Mouse (Mus musculus): ENCODE results near the gene Pard3. TPM values are rescaled to one million over a fixed set of nuclear protein-coding genes. Genes with fewer than 3 reads are reported as not detected.

The Pard3 gene
- polyA plus RNA-seq, 1 experiment, result 10.4 TPM

DNA sequence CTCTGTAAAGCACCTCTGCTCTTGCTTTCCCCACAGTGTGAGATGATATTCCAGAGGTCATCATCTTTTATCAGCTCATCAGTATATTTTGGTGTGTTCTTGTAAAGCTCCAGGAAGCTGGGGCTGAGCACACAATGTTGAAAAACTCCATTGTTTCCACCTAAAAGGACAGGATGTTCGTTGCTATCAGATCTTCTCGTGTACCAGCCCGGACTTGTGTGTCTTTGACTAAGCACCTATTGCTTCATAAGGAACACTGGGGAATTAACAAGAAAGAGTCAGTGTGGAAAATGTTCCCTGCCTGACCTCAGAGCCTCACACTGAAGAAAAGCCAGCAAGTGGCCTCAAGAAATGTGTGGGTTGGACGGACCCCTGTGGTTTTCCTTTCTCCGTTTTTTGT lies 39.6 kb downstream of the Pard3 start:
- Histone ChIP-seq H3K4me3 (ENCODE audit: control insufficient read depth, insufficient read depth, low read length) (no peak overlapping the region), H3K36me3 (ENCODE audit: control insufficient read depth, insufficient read depth, low read length) (no peaks in the 10 kb centered on the region), H3K4me1 (replicated peaks; ENCODE audit: control insufficient read depth, insufficient read depth, low read length) (no peaks in the 10 kb centered on the region), H3K27me3 (ENCODE audit: control insufficient read depth, insufficient read depth, low read length) (no peaks in the 10 kb centered on the region), H3K27ac (ENCODE audit: control insufficient read depth, insufficient read depth, low read length) (no peak overlapping the region)
- TF ChIP-seq CTCF (IDR thresholded peaks at IDR 0.05; ENCODE audit: borderline replicate concordance, control insufficient read depth, extremely low read depth, insufficient read depth, low read length, poor library complexity) (no peak), POLR2A (IDR thresholded peaks at IDR 0.05; ENCODE audit: control insufficient read depth, extremely low read depth, insufficient read depth, low read length, poor library complexity) (no peak)
- no peak for DNase-seq
- WGBS, result 19% methylated on average over 5 of the region's 5 CpGs

- DNase-seq, result no peak
- no peak overlapping the region for H3K27ac ChIP-seq (ENCODE audit: control insufficient read depth, insufficient read depth, low read length)
Measured at GRCm38 (mm10) chr8:127104616-127105015, 40.9 kb downstream of the Pard3 start.

GRCm38 (mm10) chr8:127107928-127108327 lies 44.2 kb downstream of the Pard3 start:
- no peak for TF ChIP-seq CTCF (IDR thresholded peaks at IDR 0.05; ENCODE audit: borderline replicate concordance, control insufficient read depth, extremely low read depth, insufficient read depth, low read length, poor library complexity)
- no peak for TF ChIP-seq POLR2A (IDR thresholded peaks at IDR 0.05; ENCODE audit: control insufficient read depth, extremely low read depth, insufficient read depth, low read length, poor library complexity)
- no peak overlapping the region for H3K27ac ChIP-seq (ENCODE audit: control insufficient read depth, insufficient read depth, low read length)
- H3K4me3 ChIP-seq (ENCODE audit: control insufficient read depth, insufficient read depth, low read length), result no peak overlapping the region
- WGBS, result 61% methylated on average over 3 of the region's 3 CpGs
- no peaks in the 10 kb centered on the region for H3K36me3 ChIP-seq (ENCODE audit: control insufficient read depth, insufficient read depth, low read length)
- DNase-seq, result no peak
- no peaks in the 10 kb centered on the region for H3K4me1 ChIP-seq (replicated peaks; ENCODE audit: control insufficient read depth, insufficient read depth, low read length)
- H3K27me3 ChIP-seq (ENCODE audit: control insufficient read depth, insufficient read depth, low read length), result no peaks in the 10 kb centered on the region

More at GRCm38 (mm10) chr8:127104616-127105015, 40.9 kb downstream of the Pard3 start:
- H3K27me3 ChIP-seq (ENCODE audit: control insufficient read depth, insufficient read depth, low read length), result no peaks in the 10 kb centered on the region
- H3K36me3 ChIP-seq (ENCODE audit: control insufficient read depth, insufficient read depth, low read length), result no peaks in the 10 kb centered on the region
- no peaks in the 10 kb centered on the region for H3K4me1 ChIP-seq (replicated peaks; ENCODE audit: control insufficient read depth, insufficient read depth, low read length)
- H3K4me3 ChIP-seq (ENCODE audit: control insufficient read depth, insufficient read depth, low read length), result no peak overlapping the region
- 80% methylated on average over 2 of the region's 2 CpGs for WGBS
- TF ChIP-seq CTCF (IDR thresholded peaks at IDR 0.05; ENCODE audit: borderline replicate concordance, control insufficient read depth, extremely low read depth, insufficient read depth, low read length, poor library complexity), result no peak
- TF ChIP-seq POLR2A (IDR thresholded peaks at IDR 0.05; ENCODE audit: control insufficient read depth, extremely low read depth, insufficient read depth, low read length, poor library complexity), result no peak

- TF ChIP-seq POLR2A (IDR thresholded peaks at IDR 0.05; ENCODE audit: control insufficient read depth, extremely low read depth, insufficient read depth, low read length, poor library complexity) (no peak), CTCF (IDR thresholded peaks at IDR 0.05; ENCODE audit: borderline replicate concordance, control insufficient read depth, extremely low read depth, insufficient read depth, low read length, poor library complexity) (no peak)
- 93% methylated on average over 5 of the region's 5 CpGs for WGBS
- no peaks in the 10 kb centered on the region for H3K4me1 ChIP-seq (replicated peaks; ENCODE audit: control insufficient read depth, insufficient read depth, low read length)
- no peak overlapping the region for H3K4me3 ChIP-seq (ENCODE audit: control insufficient read depth, insufficient read depth, low read length)
- no peaks in the 10 kb centered on the region for H3K36me3 ChIP-seq (ENCODE audit: control insufficient read depth, insufficient read depth, low read length)
- DNase-seq, result no peak
- no peaks in the 10 kb centered on the region for H3K27me3 ChIP-seq (ENCODE audit: control insufficient read depth, insufficient read depth, low read length)
- H3K27ac ChIP-seq (ENCODE audit: control insufficient read depth, insufficient read depth, low read length), result no peak overlapping the region
Measured at GRCm38 (mm10) chr8:127113209-127113608, 49.5 kb downstream of the Pard3 start.

DNA sequence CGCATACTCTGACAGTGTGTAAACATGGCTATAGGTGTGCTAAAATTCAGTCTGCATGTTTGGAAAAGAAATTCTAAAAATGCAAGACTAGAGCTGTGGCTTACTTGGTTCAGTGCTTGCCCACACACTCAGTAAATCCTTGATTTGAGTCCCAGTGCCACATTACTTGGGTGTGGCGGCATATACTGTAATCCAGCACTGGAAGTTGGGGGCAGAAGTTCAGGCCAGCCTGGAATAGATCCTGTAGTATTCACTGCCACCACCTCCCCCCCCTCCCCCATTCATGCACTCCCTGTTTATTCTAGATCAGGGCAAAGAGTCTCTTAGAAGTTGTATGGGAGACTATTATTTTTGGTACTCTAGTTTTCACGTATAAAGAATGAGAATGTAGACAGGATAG lies 52.1 kb downstream of the Pard3 start:
- DNase-seq, result no peak
- Histone ChIP-seq H3K4me1 (replicated peaks; ENCODE audit: control insufficient read depth, insufficient read depth, low read length) (no peaks in the 10 kb centered on the region), H3K27ac (ENCODE audit: control insufficient read depth, insufficient read depth, low read length) (no peak overlapping the region), H3K27me3 (ENCODE audit: control insufficient read depth, insufficient read depth, low read length) (no peaks in the 10 kb centered on the region), H3K4me3 (ENCODE audit: control insufficient read depth, insufficient read depth, low read length) (no peak overlapping the region), H3K36me3 (ENCODE audit: control insufficient read depth, insufficient read depth, low read length) (no peaks in the 10 kb centered on the region)
- no peak for TF ChIP-seq CTCF (IDR thresholded peaks at IDR 0.05; ENCODE audit: borderline replicate concordance, control insufficient read depth, extremely low read depth, insufficient read depth, low read length, poor library complexity)
- TF ChIP-seq POLR2A (IDR thresholded peaks at IDR 0.05; ENCODE audit: control insufficient read depth, extremely low read depth, insufficient read depth, low read length, poor library complexity), result no peak
- 94% methylated on average over 3 of the region's 3 CpGs for WGBS

DNA sequence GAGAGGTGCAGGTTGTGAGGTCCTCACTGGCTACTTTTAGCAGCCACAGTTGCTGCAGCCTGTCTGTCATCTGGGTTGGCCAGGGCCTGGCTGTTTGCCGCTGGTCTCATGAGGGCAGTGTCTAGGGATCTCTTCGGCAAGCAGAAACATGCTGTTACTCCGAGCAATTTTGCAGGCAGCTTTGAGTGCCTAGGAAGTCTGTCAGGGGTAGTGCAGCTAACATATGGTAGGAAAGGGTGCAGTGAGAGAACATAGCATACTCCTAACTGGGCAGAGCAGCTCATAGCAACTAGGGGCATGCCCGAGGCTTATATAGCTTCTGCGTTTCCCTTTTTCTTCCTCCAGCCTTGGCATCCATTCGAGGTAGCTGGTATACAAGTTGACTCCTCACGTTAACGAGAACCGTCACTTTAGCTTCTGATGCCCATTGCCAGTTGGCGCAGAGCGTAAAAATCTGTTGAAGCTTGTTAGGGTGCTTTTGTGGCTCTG lies 54.7 kb downstream of the Pard3 start:
- no peak overlapping the region for H3K27ac ChIP-seq (ENCODE audit: control insufficient read depth, insufficient read depth, low read length)
- H3K36me3 ChIP-seq (ENCODE audit: control insufficient read depth, insufficient read depth, low read length), result no peaks in the 10 kb centered on the region
- no peaks in the 10 kb centered on the region for H3K4me1 ChIP-seq (replicated peaks; ENCODE audit: control insufficient read depth, insufficient read depth, low read length)
- no peak overlapping the region for H3K4me3 ChIP-seq (ENCODE audit: control insufficient read depth, insufficient read depth, low read length)
- no peaks in the 10 kb centered on the region for H3K27me3 ChIP-seq (ENCODE audit: control insufficient read depth, insufficient read depth, low read length)
- no peak for DNase-seq
- TF ChIP-seq CTCF (IDR thresholded peaks at IDR 0.05; ENCODE audit: borderline replicate concordance, control insufficient read depth, extremely low read depth, insufficient read depth, low read length, poor library complexity) (no peak), POLR2A (IDR thresholded peaks at IDR 0.05; ENCODE audit: control insufficient read depth, extremely low read depth, insufficient read depth, low read length, poor library complexity) (no peak)
- 83% methylated on average over 11 of the region's 11 CpGs for WGBS

DNA sequence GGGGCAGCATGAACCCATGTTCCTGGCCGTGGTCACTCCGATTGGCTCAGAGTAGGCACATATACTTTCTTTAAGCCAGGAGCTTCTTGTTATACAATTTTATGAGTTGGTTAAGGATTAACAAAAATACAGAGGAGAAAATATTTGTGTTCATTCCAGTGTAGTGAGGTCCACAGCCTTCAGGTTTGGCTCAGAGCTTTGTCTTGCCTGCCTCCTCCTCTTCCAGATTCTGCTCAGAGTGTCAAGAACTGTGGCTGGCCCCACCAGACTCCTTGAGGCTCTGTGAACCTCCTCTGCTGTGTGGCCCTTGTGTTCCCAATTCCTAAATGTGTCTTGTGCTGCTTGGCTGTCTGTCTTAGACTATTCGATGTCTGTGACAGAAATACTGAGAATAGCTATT lies 59.7 kb downstream of the Pard3 start:
- TF ChIP-seq CTCF (IDR thresholded peaks at IDR 0.05; ENCODE audit: borderline replicate concordance, control insufficient read depth, extremely low read depth, insufficient read depth, low read length, poor library complexity) (no peak), POLR2A (IDR thresholded peaks at IDR 0.05; ENCODE audit: control insufficient read depth, extremely low read depth, insufficient read depth, low read length, poor library complexity) (no peak)

More for the DNA sequence above, 59.7 kb downstream of the Pard3 start:
- H3K4me1 ChIP-seq (replicated peaks; ENCODE audit: control insufficient read depth, insufficient read depth, low read length), result no peaks in the 10 kb centered on the region
- no peak overlapping the region for H3K27ac ChIP-seq (ENCODE audit: control insufficient read depth, insufficient read depth, low read length)
- H3K27me3 ChIP-seq (ENCODE audit: control insufficient read depth, insufficient read depth, low read length), result no peaks in the 10 kb centered on the region
- no peaks in the 10 kb centered on the region for H3K36me3 ChIP-seq (ENCODE audit: control insufficient read depth, insufficient read depth, low read length)
- DNase-seq, result no peak
- no peak overlapping the region for H3K4me3 ChIP-seq (ENCODE audit: control insufficient read depth, insufficient read depth, low read length)
- WGBS, result 97% methylated on average over 3 of the region's 3 CpGs
